Mouse (Mus musculus): Measurements from ENCODE around the gene Ublcp1. TPM values are rescaled to one million over a fixed set of nuclear protein-coding genes. Genes with fewer than 3 reads are reported as not detected.
A peak's percentile ranks its signal among the peaks of the same experiment; 100 is the strongest.

Ublcp1 gene
- total RNA-seq (2021), result 10 to 100 TPM; 36.0 to 40.8 TPM
- long read RNA-seq, experiment 1, transcript Ublcp1-201 (11 exons, 2,088 nt), result major isoform, 38 of 49 reads
- long read RNA-seq, experiment 1, partial matches to known transcripts, result 3 of 49 reads
- long read RNA-seq, experiment 1, other reads (novel, unspliced or antisense), result 5 of 49 reads
- long read RNA-seq, experiment 2, transcript Ublcp1-201 (11 exons, 2,088 nt), result major isoform, 16 of 19 reads
- long read RNA-seq, experiment 2, partial matches to known transcripts, result 2 of 19 reads
- long read RNA-seq, experiment 2, other reads (novel, unspliced or antisense), result 1 of 19 reads

- DNase-seq, result peak; percentile 96 to 97
Observed at GRCm38 (mm10) chr11:44470432-44471336, at the start of gene Ublcp1. Ublcp1 (minus strand) TSS chr11:44470498.

GRCm38 (mm10) chr11:44519096-44519949 lies 49.0 kb upstream of the Ublcp1 start:
- peak in 1 of 2 experiments; percentile 63 for DNase-seq

DNA sequence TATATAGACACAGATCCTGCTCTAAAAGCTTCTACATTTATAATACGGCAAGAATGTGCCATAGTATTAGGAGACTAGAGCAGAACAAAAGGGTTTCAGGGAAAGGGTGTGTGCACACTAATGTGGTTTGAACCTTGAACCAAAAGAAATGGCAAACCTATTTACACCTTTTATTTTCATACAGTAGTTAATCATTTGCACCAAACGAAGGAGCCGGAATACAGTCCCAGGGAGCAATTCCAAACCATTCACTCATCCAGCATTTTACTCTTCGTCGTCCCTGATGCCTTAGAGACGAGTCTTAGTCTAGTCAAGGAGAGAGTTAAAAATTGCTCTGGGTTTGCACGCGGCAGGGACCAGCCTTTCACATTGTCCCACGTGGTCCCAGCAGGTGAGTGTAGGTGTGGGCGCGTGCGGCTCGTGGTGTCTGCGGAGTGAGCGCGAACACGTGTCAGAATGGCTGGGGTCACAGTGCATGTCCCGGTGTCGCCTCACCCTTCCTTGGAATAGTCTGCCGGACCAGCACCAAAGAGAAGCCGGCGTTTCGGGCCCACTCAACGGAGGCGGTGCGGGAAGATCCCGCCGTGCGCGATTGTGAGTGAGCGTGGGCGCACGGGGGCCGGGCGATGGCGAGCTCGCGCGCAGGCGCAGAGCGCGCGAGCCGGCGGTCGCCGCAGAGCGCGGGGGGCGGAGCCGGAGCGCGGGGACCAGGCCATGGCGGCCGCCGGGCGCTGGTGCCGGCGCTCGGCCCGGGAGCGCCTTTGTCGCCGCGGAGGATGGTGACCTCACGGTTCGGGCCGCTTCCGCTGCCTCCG lies 48.2 kb upstream of the Ublcp1 start, which contains the start of gene Rnf145:
TSS of gene Rnf145 (plus strand) at position 684 of the 815 bp plus-strand sequence.
- DNase-seq, result peak; percentile 81

- DNase-seq, result no peak
Observed at GRCm38 (mm10) chr11:44517561-44518280, 47.4 kb upstream of the Ublcp1 start.

DNA sequence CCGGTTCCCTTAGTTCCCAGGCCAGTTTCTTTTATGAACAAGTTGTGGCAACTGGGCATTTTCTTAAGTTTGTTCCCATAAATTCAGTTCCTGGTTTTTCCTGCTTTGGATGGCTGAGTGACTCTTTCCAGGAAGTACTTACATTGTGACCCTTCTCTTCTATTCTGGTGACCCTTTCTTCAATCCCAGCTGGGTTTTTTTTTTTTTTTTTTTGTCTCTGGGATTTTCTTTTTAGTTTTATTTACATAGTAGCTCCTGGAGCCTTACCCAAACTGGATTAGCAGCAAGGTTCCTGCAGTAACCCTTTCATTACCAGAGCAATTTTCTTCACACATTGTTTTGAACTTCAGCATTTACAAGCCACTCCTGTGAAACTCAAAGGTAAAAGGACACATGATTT lies 46.1 kb upstream of the Ublcp1 start:
- no peak for DNase-seq

GRCm38 (mm10) chr11:44514666-44515065 lies 44.4 kb upstream of the Ublcp1 start:
- no peak for DNase-seq

GRCm38 (mm10) chr11:44513026-44513422 lies 42.7 kb upstream of the Ublcp1 start:
- DNase-seq, result no peak

DNA sequence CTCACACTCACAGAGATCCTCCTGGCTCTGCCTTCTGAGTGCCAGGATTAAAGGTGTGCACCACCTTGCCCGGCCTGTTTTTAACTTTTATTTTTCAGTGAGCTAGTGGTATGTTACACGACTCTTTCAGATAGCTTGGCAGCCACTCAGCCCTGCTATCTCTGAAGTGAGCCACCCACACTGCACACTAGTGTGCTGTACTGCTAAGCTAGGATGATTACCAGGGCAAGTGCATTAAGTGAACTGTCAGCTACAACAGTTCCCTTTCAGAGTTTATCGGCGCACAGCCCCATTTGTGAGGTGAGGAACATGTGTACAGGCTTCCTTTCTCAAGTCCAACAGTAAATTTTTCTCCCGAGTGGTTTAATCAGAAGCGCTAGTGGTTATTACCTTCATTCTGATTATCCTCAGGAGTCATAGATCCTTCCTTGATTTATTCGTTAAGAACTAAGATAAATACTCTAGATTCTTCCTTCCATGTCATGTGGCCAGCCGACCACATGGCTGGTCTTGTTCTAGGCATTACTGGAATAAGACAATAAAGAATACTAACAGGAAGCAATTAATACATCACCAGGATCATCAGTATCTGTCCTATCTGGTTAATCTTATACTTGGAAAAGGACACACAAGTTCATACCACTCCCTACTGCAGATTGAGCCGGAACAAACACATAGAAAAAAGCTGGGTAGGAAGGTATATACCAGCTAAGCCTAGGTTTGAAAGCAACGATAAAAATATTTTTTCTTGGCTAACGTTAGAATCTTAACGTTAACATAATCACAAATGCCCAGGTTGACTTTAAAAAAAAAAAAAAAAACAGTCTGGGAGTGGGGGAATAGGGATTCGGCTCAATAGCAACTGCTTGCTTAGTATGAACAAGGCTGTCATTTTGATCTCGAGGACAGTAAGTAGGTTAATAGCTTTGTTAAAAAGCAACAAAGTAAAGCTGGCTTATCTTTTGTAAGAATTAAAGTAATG lies 42.0 kb upstream of the Ublcp1 start:
- no peak for DNase-seq

DNA sequence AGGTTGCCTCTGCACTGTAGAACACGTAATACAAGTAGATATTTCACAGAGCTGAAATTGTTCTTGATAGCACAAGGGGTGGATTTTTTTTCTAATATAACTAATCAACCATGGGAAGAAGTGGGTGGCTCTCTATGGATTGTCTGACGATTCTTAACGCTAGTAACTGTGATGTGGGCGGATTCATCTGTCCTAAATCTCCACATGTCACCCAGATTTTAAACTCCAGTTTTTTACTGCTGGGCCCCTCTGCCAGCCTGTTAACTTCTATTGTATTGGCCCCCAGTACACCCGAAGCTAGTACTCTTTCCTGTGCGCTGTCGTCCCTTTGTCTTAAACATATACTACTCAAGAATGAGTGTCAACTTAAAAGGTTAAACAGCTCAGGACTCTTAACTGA lies 40.1 kb upstream of the Ublcp1 start:
- no peak for DNase-seq

- no peak for DNase-seq
Observed at GRCm38 (mm10) chr11:44509906-44510305, 39.6 kb upstream of the Ublcp1 start.

- DNase-seq, result no peak
Observed at GRCm38 (mm10) chr11:44508876-44509275, 38.6 kb upstream of the Ublcp1 start.

GRCm38 (mm10) chr11:44504761-44505160 lies 34.5 kb upstream of the Ublcp1 start:
- DNase-seq, result no peak

GRCm38 (mm10) chr11:44504146-44504545 lies 33.8 kb upstream of the Ublcp1 start:
- DNase-seq, result no peak

GRCm38 (mm10) chr11:44502931-44503330 lies 32.6 kb upstream of the Ublcp1 start:
- no peak for DNase-seq

DNA sequence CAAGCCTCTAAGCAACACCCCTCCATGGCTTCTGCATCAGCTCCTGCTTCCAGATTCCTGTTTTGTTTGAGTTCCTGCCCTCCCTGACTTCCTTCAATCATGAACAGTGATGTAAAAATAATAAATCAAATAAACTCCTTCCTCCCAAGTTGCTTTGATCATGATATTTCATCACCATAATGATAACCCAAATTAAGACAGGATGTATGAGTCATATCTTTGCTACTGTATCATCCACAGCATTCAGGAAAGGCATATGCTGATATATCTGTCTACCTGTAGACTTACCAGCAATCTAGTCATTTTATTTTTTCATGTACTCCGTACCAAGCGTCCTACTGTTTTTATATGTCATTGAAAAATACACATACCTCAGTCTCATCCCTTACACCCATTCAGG lies 31.2 kb upstream of the Ublcp1 start:
- DNase-seq, result no peak

DNA sequence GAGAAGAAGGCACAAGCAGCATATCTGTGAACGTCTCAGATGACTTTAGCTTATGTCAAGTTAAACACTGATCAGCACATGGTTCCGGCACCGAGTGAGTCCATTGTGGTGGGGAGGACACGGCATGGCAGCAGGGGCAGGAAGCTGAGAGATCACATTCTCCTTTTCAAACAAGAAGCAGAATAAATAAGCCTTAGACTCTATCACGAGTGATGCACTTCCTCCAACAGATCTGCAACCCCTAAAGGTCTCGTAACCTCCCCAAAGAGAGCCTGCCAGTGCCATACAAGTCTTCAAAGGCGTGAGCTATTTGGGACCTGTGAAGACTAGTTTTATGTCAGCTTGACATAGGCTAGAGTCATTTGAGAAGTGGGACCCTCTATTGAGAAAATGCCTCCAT lies 30.7 kb upstream of the Ublcp1 start:
- DNase-seq, result no peak

GRCm38 (mm10) chr11:44498412-44499272 lies 28.3 kb upstream of the Ublcp1 start:
- no peak for DNase-seq

- DNase-seq, result peak; percentile 44 to 48
Observed at GRCm38 (mm10) chr11:44496217-44496616, 25.9 kb upstream of the Ublcp1 start.
